ENCODE assay signal across 31 mouse cellular contexts in the genomic region with DNA sequence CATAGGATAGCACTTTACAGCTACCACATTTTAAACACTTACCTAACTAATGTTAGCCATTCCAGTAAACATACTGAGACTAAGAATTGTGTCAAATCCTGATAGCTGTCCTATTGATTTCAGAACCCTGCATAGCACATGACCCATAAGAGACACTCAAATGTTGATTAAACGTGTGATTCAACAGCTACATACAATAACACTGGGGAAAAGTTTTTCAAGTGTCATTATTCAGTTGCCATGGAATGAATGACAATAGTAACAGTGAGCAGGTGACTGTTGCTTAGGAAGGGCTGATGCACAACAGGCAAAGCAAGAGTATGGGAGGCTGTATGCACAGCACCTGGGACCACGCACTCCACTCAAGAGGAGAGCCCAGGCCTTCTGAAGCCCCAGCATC. TPM values are rescaled to one million over a fixed set of nuclear protein-coding genes. Genes with fewer than 3 reads are reported as not detected.
"Had no signal": no experiment of that assay in that cellular context is flagged by ENCODE, and none has a peak within 500 bp of the region (broad histone marks: within the 10 kb centered on the region; RNA-seq: fewer than 3 reads in every experiment).

A gene (plus strand): TSS at position 301 of the 400 bp plus-strand sequence.

- H3K4me2 ChIP-seq: embryonic facial prominence, embryonic 12.5 days; embryonic facial prominence, embryonic 13.5 days; embryonic facial prominence, embryonic 15.5 days; forebrain, embryonic 12.5 days; forebrain, embryonic 13.5 days; forebrain, embryonic 15.5 days had no signal

- DNase-seq: cerebellum, adult 2 months; cerebellum, adult 8-10 months; cerebellum, adult 9-10 months; cerebellum, adult 9-11 months; cerebellum, postnatal 10 days; cerebellum, postnatal 14 days; cerebellum, postnatal 25 days; cerebellum, postnatal 36 days; embryo, embryonic 11 days; forebrain, postnatal 0 days; gastrocnemius, adult 2 months; gastrocnemius, postnatal 10 days; gastrocnemius, postnatal 14 days; gastrocnemius, postnatal 25 days; gastrocnemius, postnatal 36 days; heart, adult 11 months; heart, adult 18-20 months had no signal

- H3K36me3 ChIP-seq: embryonic facial prominence, embryonic 10.5 days; embryonic facial prominence, embryonic 12.5 days; embryonic facial prominence, embryonic 13.5 days; embryonic facial prominence, embryonic 15.5 days; forebrain, embryonic 10.5 days; forebrain, embryonic 12.5 days; forebrain, embryonic 15.5 days had no signal

- H3K4me3 ChIP-seq: embryonic facial prominence, embryonic 10.5 days; embryonic facial prominence, embryonic 12.5 days; embryonic facial prominence, embryonic 13.5 days; embryonic facial prominence, embryonic 15.5 days; erythroblast, embryonic 14.5 days; forebrain, embryonic 10.5 days; forebrain, embryonic 12.5 days; forebrain, embryonic 13.5 days; forebrain, embryonic 15.5 days; gastrocnemius, adult 2 months had no signal

- H3K9me3 ChIP-seq: embryonic facial prominence, embryonic 10.5 days; embryonic facial prominence, embryonic 12.5 days; embryonic facial prominence, embryonic 13.5 days; embryonic facial prominence, embryonic 15.5 days; forebrain, embryonic 10.5 days; forebrain, embryonic 12.5 days; forebrain, embryonic 13.5 days; forebrain, embryonic 15.5 days had no signal

- ATAC-seq: forebrain, embryonic 13.5 days; forebrain, embryonic 14.5 days; forebrain, embryonic 15.5 days; forebrain, embryonic 16.5 days; forebrain, postnatal 0 days had no signal

- H3K4me1 ChIP-seq: embryonic facial prominence, embryonic 10.5 days; embryonic facial prominence, embryonic 12.5 days; embryonic facial prominence, embryonic 13.5 days; embryonic facial prominence, embryonic 15.5 days; forebrain, embryonic 13.5 days; forebrain, embryonic 15.5 days had no signal

- H3K9ac ChIP-seq: embryonic facial prominence, embryonic 12.5 days; embryonic facial prominence, embryonic 13.5 days; embryonic facial prominence, embryonic 15.5 days; forebrain, embryonic 12.5 days; forebrain, embryonic 13.5 days; forebrain, embryonic 15.5 days; forebrain, postnatal 0 days had no signal

- H3K27me3 ChIP-seq: embryonic facial prominence, embryonic 12.5 days; embryonic facial prominence, embryonic 13.5 days; embryonic facial prominence, embryonic 15.5 days; forebrain, embryonic 12.5 days; forebrain, embryonic 13.5 days; forebrain, embryonic 15.5 days had no signal

- H3K27ac ChIP-seq: embryonic facial prominence, embryonic 10.5 days; embryonic facial prominence, embryonic 12.5 days; embryonic facial prominence, embryonic 13.5 days; embryonic facial prominence, embryonic 15.5 days; forebrain, embryonic 10.5 days; forebrain, embryonic 12.5 days; forebrain, embryonic 13.5 days; forebrain, embryonic 15.5 days; gastrocnemius, adult 2 months had no signal

RNA-seq across cellular contexts. Expression of the gene that starts here (rescaled TPM):
- polyA plus RNA-seq: embryonic facial prominence, embryonic 10.5 days; embryonic facial prominence, embryonic 11.5 days; embryonic facial prominence, embryonic 12.5 days; embryonic facial prominence, embryonic 13.5 days; erythroblast, embryonic 14.5 days; forebrain, embryonic 10.5 days; forebrain, embryonic 11.5 days; forebrain, embryonic 12.5 days; forebrain, embryonic 13.5 days; forebrain, embryonic 14.5 days; forebrain, embryonic 15.5 days; forebrain, embryonic 16.5 days; frontal cortex, adult 2 months had no signal
